Mouse (Mus musculus): ENCODE results near the gene Plch1.

DNA sequence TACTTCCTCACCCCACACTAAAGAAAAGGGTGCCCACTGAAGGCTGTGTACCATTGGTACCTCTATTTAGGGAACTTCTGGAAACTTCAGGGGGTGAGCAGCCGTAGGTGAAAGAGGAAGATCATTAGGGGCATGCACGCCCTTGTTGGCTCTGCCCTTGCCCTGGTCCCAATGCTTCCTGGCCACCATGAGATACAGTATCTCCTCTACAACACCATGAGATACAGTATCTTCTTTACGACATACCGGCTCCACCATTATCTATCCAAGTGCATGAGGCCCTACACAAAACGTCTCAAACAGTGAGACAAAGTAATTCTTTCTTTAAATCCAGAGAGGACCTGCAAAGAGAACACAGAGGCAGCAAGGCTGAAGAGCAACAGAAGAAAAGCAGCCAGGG, 98.6 kb downstream of the Plch1 start:
- TF ChIP-seq CTCF (IDR thresholded peaks at IDR 0.05; ENCODE audit: control insufficient read depth, insufficient read depth, low read length) (no peak), POLR2A (IDR thresholded peaks at IDR 0.05; ENCODE audit: borderline replicate concordance, control insufficient read depth, low read depth, low read length) (no peak)
